Mouse (Mus musculus) ES-E14 (cell line): ENCODE results near the gene Pomp.

Source experiments
- CHD2 ChIP-seq: IDR thresholded peaks from 2 replicates; pipeline ENCODE4 v1.6.1; 2014; ENCODE audit warnings: mild to moderate bottlenecking, low read depth, low read length, inconsistent platforms
- HCFC1 ChIP-seq: IDR thresholded peaks from 2 replicates; pipeline ENCODE4 v1.6.1; 2012; ENCODE audit warnings: low read length, inconsistent platforms, borderline replicate concordance; ENCODE audit not compliant: insufficient read depth
- ZC3H11A ChIP-seq: IDR thresholded peaks from 2 replicates; pipeline ENCODE4 v1.6.1; 2012; ENCODE audit warnings: low read depth, mild to moderate bottlenecking, inconsistent platforms, low read length, borderline replicate concordance

DNA sequence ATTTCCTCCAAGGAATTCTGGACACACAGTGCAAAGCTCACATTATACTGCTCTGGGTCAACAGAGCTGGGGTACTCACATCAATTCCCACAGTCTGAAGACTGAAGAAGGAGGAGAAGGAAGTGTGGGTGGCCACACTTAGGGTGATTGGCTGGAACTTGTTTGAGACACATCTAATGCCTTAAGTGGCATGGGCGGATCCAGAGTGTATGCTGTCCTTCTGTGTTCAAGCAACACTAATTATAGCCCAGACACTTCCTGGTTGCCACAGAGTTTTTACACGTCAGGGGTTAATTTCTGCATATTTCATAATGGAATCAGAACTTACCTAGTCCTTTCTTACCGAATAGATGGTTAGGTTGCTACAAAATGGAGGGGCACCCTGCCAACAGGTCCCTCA lies 14.9 kb upstream of the Pomp start:
- TF ChIP-seq HCFC1 (no peak), ZC3H11A (no peak), CHD2 (no peak)
